Mouse (Mus musculus): ENCODE results near the gene C2cd2. TPM values are rescaled to one million over a fixed set of nuclear protein-coding genes. Genes with fewer than 3 reads are reported as not detected.

The C2cd2 gene
- polyA plus RNA-seq, 1 experiment: 10.0 TPM

DNA sequence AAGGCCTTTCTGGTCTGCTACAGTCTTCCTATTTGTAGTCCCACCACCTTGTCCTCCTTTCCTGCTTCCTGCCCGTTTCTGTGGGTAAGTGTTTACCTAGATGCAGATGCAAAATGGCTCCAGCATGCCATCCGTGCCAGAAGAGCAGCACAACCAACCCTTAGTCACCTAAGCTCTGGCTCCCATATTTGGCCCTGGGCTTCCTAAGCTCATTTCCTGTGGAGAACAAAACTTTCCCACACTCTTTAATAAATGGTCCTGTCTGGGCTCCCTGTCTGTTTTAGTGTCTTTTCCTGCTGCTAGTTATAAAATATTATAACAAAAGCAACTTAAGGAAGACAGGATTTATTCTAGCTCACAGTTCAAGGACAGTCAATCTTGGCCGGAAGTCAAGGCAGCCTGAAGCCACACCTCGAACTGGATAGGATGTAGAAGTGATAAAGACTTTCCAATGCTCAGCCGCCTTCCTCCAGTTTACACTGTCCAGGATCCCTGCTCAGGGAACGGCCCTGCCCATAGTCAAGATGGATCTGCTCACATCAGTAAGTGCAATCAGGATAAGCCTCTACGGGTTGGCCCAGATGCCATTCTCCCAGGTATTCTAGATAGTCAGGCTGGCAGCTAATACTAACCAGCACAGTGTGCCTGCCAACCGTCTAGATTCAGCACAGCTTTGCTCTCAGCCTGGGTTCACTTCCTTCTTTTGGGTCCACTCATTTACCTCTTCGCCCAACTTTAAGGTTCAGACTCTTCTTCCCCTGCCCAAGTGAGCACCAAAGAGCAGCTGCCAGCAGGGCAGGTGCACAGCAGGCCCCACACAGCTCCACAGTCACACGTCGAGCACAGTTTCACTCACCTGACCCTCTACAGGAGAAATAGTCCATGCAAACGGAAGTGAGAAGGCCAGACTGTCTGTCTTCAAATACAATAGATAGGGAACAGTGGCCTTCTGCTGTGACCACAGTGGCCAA is 117.1 kb downstream of the C2cd2 start:
- TF ChIP-seq CTCF (IDR thresholded peaks at IDR 0.05; ENCODE audit: extremely low read depth, insufficient read depth, low read length) (no peak), POLR2A (IDR thresholded peaks at IDR 0.05; ENCODE audit: extremely low read depth, insufficient read depth, low read length) (no peak)
- no peak overlapping the region for H3K4me3 ChIP-seq (ENCODE audit: insufficient read depth, low read length)
- no peak overlapping the region for H3K27ac ChIP-seq (ENCODE audit: insufficient read depth, low read length)
- H3K4me1 ChIP-seq (ENCODE audit: control insufficient read depth, insufficient read depth, low read length): peaks cover 15% of the 10 kb centered on the region

DNA sequence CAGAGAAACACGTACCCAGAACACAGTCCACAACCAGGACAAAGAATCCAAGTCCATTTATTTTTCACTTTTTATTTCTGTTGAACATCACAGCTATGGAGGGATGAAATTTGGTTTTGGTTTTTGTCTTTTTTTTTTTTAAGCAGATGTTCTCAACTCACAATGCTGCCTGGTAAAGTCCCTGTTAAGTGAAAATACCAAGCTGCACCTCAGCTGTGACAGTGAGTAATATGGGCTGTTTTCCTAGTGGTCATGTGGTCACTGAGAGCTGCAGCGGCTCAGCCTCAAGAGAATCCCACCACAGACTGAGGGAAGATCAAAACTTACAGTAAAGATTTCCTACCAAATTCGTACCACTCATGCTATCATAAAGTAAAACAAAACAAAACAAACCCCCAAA is 130.2 kb downstream of the C2cd2 start:
- Histone ChIP-seq H3K27ac (ENCODE audit: insufficient read depth, low read length) (no peak overlapping the region), H3K4me3 (ENCODE audit: insufficient read depth, low read length) (no peak overlapping the region), H3K4me1 (ENCODE audit: control insufficient read depth, insufficient read depth, low read length) (no peaks in the 10 kb centered on the region)
- no peak for TF ChIP-seq CTCF (IDR thresholded peaks at IDR 0.05; ENCODE audit: extremely low read depth, insufficient read depth, low read length)
- TF ChIP-seq POLR2A (IDR thresholded peaks at IDR 0.05; ENCODE audit: extremely low read depth, insufficient read depth, low read length): no peak

DNA sequence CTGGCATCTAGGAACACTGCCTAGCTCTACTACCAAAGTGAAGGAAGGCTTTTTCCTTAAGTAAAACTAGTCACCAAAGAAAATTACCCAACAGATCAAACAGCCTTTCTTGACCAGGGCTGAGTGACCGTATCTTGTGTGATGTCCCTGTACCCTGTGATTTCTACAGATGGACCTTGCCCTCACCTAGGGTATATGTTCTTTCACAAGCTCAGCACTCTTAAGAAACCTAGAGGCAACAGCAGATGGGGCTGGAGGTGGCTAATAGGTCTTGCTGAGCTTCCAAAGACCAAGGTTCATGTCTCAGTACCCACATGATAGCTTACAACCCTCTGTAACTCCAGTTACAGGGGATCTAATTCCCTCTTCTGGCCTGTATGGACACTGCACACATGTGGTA is 134.2 kb downstream of the C2cd2 start:
- no peak for TF ChIP-seq POLR2A (IDR thresholded peaks at IDR 0.05; ENCODE audit: extremely low read depth, insufficient read depth, low read length)
- no peak for TF ChIP-seq CTCF (IDR thresholded peaks at IDR 0.05; ENCODE audit: extremely low read depth, insufficient read depth, low read length)
- Histone ChIP-seq H3K4me3 (ENCODE audit: insufficient read depth, low read length) (no peak overlapping the region), H3K4me1 (ENCODE audit: control insufficient read depth, insufficient read depth, low read length) (no peaks in the 10 kb centered on the region), H3K27ac (ENCODE audit: insufficient read depth, low read length) (no peak overlapping the region)

DNA sequence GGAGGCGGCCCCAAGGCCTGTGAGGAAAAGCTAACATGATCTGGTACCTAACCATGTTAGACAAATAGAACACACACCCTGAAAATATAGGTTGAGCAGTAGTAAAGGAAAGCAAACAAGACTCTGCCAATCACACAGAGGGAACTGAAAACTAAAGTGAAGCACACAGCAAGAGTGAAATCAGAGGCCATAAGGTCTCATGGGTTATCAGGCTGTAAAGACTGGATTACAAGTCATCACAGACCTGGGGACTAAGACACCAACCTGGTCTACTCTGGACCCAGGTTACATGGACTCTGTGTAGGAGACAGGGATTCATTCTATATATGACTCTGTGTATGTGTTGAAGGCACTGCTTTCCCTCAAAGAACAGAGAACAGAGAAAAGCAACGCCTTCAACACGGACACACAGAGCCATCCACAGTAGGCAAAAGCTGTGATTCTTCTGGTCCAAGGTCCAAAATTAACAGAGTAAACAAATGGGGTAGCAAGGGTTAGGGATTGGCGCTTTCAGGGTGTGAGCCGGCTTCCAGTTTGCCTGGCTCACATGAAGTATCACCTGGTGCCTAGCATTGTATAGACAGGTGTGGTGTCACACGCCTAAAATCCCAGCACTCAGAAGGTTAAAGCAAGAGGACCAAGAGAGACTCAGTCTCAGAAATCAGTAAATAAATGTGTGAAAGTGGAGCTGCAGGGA is 138.9 kb downstream of the C2cd2 start:
- H3K4me3 ChIP-seq (ENCODE audit: insufficient read depth, low read length): no peak overlapping the region
- no peak for TF ChIP-seq POLR2A (IDR thresholded peaks at IDR 0.05; ENCODE audit: extremely low read depth, insufficient read depth, low read length)
- no peak for TF ChIP-seq CTCF (IDR thresholded peaks at IDR 0.05; ENCODE audit: extremely low read depth, insufficient read depth, low read length)
- H3K4me1 ChIP-seq (ENCODE audit: control insufficient read depth, insufficient read depth, low read length): no peaks in the 10 kb centered on the region
- H3K27ac ChIP-seq (ENCODE audit: insufficient read depth, low read length): no peak overlapping the region

DNA sequence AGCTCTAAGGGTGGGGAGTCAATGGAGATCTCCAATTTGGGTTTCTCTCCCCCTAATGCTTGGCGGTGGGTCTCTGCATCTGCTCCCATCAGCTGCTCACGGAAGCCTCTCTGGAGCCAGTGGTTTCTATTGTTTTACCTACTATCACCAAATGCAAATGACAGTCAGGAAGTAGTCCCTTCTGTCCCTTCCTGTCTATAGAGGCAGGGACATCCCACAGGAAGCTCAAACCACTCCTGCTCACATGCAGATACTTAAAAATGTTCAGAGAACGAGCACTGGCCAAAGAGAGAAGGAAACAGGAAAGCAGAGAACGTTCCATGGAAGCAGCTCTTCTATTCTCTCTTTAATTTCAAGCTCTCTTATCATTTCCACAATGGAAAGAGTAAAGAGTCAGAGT is 142.9 kb downstream of the C2cd2 start:
- H3K4me3 ChIP-seq (ENCODE audit: insufficient read depth, low read length): no peak overlapping the region
- no peaks in the 10 kb centered on the region for H3K4me1 ChIP-seq (ENCODE audit: control insufficient read depth, insufficient read depth, low read length)
- H3K27ac ChIP-seq (ENCODE audit: insufficient read depth, low read length): no peak overlapping the region
- TF ChIP-seq POLR2A (IDR thresholded peaks at IDR 0.05; ENCODE audit: extremely low read depth, insufficient read depth, low read length) (no peak), CTCF (IDR thresholded peaks at IDR 0.05; ENCODE audit: extremely low read depth, insufficient read depth, low read length) (no peak)

DNA sequence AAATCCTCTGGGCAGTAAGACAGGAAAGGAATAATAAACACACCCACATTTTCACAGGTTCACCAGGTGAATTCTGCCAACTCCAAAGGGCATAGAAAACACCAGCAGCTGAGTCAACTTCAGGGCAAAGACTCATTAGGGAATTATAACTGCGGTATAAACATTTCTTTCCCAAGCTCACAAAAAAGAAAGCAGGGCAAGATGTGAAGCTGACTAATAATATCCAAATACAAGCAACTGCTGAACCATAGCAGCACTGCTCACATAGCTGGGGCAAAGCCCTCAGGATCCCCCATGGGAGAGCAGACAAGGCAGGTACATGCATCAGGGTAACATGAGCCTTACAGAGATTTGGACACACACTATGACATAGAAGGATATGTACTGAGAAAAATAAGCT is 145.0 kb downstream of the C2cd2 start:
- H3K4me1 ChIP-seq (ENCODE audit: control insufficient read depth, insufficient read depth, low read length): peaks cover 2% of the 10 kb centered on the region; the same call in 1 of the 2 replicates
- H3K27ac ChIP-seq (ENCODE audit: insufficient read depth, low read length): no peak overlapping the region
- no peak overlapping the region for H3K4me3 ChIP-seq (ENCODE audit: insufficient read depth, low read length)
- TF ChIP-seq CTCF (IDR thresholded peaks at IDR 0.05; ENCODE audit: extremely low read depth, insufficient read depth, low read length) (no peak), POLR2A (IDR thresholded peaks at IDR 0.05; ENCODE audit: extremely low read depth, insufficient read depth, low read length) (no peak)

DNA sequence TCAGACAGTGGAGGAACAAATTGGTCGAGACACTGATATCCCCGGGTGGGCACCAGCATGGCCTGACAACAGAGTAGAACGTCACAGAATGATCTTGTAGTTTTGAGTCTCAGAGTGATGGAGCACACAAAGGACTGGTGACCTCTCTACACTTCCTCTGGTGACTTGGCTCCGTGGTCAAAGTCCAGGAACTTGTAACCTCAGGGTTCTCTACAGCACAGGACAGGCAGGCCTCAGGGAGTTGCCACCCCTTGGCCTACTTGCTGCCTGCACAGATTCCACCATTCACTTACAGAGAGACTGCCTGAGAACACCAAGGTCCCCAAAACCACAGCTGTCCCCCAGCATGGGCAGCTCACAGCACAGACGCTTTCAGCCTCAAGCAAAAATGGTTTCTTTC is 147.1 kb downstream of the C2cd2 start:
- TF ChIP-seq CTCF (IDR thresholded peaks at IDR 0.05; ENCODE audit: extremely low read depth, insufficient read depth, low read length): no peak
- no peak for TF ChIP-seq POLR2A (IDR thresholded peaks at IDR 0.05; ENCODE audit: extremely low read depth, insufficient read depth, low read length)
- Histone ChIP-seq H3K27ac (ENCODE audit: insufficient read depth, low read length) (no peak overlapping the region), H3K4me3 (ENCODE audit: insufficient read depth, low read length) (no peak overlapping the region), H3K4me1 (ENCODE audit: control insufficient read depth, insufficient read depth, low read length) (peaks cover 2% of the 10 kb centered on the region; the same call in 1 of the 2 replicates)

DNA sequence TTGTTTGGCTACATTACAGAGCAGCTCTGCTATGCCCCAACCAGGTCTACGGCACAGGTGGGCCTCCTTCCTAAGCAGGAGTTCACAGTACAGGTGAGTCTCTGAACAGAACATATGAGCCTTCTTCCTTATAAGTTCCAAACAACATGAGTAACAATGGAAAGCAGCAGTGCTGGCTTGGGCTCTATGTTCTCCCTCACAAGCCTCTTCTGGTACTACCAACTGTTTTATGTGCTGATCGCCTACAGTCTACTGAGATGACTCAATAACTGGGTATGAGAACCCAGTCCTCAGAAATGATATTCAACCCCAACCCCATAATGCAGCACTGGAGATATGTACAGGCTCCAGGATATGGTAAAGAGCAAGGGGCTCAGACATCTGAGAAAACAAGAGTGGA is 148.3 kb downstream of the C2cd2 start:
- TF ChIP-seq POLR2A (IDR thresholded peaks at IDR 0.05; ENCODE audit: extremely low read depth, insufficient read depth, low read length): no peak
- no peak for TF ChIP-seq CTCF (IDR thresholded peaks at IDR 0.05; ENCODE audit: extremely low read depth, insufficient read depth, low read length)
- Histone ChIP-seq H3K27ac (ENCODE audit: insufficient read depth, low read length) (no peak overlapping the region), H3K4me3 (ENCODE audit: insufficient read depth, low read length) (no peak overlapping the region), H3K4me1 (ENCODE audit: control insufficient read depth, insufficient read depth, low read length) (peaks cover 7% of the 10 kb centered on the region)

DNA sequence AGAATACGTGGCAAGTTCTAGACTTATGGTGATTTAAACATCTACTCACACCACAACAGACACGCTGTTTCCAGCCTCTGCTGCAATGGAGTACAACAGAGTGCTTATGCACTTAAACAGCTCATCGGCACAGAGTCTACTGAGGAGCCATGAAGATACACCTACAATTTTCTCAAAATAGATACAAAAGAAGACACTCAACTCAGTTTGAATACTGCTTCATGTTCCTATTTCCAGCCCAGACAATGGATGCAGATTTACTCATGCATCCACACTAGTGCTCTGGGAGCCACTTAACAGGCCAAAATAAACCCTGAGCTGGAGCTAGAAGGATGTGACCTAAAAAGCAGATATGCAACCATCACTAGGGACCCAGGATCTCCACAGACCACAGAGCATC is 153.5 kb downstream of the C2cd2 start:
- peak overlapping the region; percentile 41 for H3K27ac ChIP-seq (ENCODE audit: insufficient read depth, low read length)
- peaks cover 12% of the 10 kb centered on the region for H3K4me1 ChIP-seq (ENCODE audit: control insufficient read depth, insufficient read depth, low read length)
- TF ChIP-seq CTCF (IDR thresholded peaks at IDR 0.05; ENCODE audit: extremely low read depth, insufficient read depth, low read length): no peak
- no peak for TF ChIP-seq POLR2A (IDR thresholded peaks at IDR 0.05; ENCODE audit: extremely low read depth, insufficient read depth, low read length)
- no peak overlapping the region for H3K4me3 ChIP-seq (ENCODE audit: insufficient read depth, low read length)
